Mouse (Mus musculus) limb, embryonic 11.5 days (tissue): Measurements from ENCODE around the gene Hoxb8. TPM values are rescaled to one million over a fixed set of nuclear protein-coding genes. Genes with fewer than 3 reads are reported as not detected.

Experiments used
- ATAC-seq: fragments of 200-750 bp; cut with Nextera tagmentation; 2 replicates; pipeline ENCODE4 v1.8.0; 2017; ENCODE audit warnings: low read depth; ENCODE audit not compliant: insufficient number of reproducible peaks, low FRiP score, low TSS enrichment
- DNase-seq: peaks from one replicate; pipeline ENCODE4 v3.0.0-alpha.2; 2015; ENCODE audit warnings: low spot score
- H3K27ac ChIP-seq: fragments of 300-500 bp; sonication (generic); replicated peaks from 2 replicates; pipeline ENCODE4 v1.5.1; 2014; ENCODE audit warnings: low read depth, mild to moderate bottlenecking, low read length
- H3K27me3 ChIP-seq: fragments of 300-500 bp; sonication (generic); 2 replicates; pipeline ENCODE4 v1.6.1; 2014; ENCODE audit warnings: mild to moderate bottlenecking, low read length, mixed read lengths; ENCODE audit not compliant: control insufficient read depth, insufficient read depth
- H3K36me3 ChIP-seq: fragments of 300-500 bp; sonication (generic); 2 replicates; pipeline ENCODE4 v1.6.1; 2014; ENCODE audit warnings: mild to moderate bottlenecking, low read length, moderate library complexity, mixed read lengths; ENCODE audit not compliant: control insufficient read depth, insufficient read depth
- H3K4me1 ChIP-seq: fragments of 300-500 bp; sonication (generic); 2 replicates; pipeline ENCODE4 v1.6.1; 2014; ENCODE audit warnings: low read length, mixed read lengths; ENCODE audit not compliant: control insufficient read depth, insufficient read depth
- H3K4me2 ChIP-seq: fragments of 300-500 bp; sonication (generic); 2 replicates; pipeline ENCODE4 v1.6.1; 2014; ENCODE audit warnings: low read depth, mild to moderate bottlenecking, moderate library complexity; ENCODE audit not compliant: severe bottlenecking
- H3K4me3 ChIP-seq: fragments of 300-500 bp; sonication (generic); 2 replicates; pipeline ENCODE4 v1.5.1; 2014; ENCODE audit warnings: low read depth, low read length
- H3K9ac ChIP-seq: fragments of 300-500 bp; sonication (generic); 2 replicates; pipeline ENCODE4 v1.6.1; 2014; ENCODE audit warnings: mild to moderate bottlenecking, low read length
- H3K9me3 ChIP-seq: fragments of 300-500 bp; sonication (generic); 2 replicates; pipeline ENCODE4 v1.6.1; 2016; ENCODE audit warnings: low read length; ENCODE audit not compliant: control insufficient read depth
- WGBS: fragments of 180-500 bp; shearing (Covaris S2); extraction: QIAGEN DNeasy Blood & Tissue Kit; methylation state at CpG from one replicate; pipeline ENCODE4 v1.1.7; 2014; 5-methylcytosine and 5-hydroxymethylcytosine counted together
- polyA plus RNA-seq: library from polyadenylated mRNA; unstranded; fragments of >200 nt; fragmentation: Nextera tagmentation; extraction: Ambion mirVana; gene quantifications from 2 replicates; pipeline ENCODE4 v1.2.1, GENCODE M21; 2014

Hoxb8 gene
- polyA plus RNA-seq, 1 experiment from 2014 or later = 0.89 TPM

DNA sequence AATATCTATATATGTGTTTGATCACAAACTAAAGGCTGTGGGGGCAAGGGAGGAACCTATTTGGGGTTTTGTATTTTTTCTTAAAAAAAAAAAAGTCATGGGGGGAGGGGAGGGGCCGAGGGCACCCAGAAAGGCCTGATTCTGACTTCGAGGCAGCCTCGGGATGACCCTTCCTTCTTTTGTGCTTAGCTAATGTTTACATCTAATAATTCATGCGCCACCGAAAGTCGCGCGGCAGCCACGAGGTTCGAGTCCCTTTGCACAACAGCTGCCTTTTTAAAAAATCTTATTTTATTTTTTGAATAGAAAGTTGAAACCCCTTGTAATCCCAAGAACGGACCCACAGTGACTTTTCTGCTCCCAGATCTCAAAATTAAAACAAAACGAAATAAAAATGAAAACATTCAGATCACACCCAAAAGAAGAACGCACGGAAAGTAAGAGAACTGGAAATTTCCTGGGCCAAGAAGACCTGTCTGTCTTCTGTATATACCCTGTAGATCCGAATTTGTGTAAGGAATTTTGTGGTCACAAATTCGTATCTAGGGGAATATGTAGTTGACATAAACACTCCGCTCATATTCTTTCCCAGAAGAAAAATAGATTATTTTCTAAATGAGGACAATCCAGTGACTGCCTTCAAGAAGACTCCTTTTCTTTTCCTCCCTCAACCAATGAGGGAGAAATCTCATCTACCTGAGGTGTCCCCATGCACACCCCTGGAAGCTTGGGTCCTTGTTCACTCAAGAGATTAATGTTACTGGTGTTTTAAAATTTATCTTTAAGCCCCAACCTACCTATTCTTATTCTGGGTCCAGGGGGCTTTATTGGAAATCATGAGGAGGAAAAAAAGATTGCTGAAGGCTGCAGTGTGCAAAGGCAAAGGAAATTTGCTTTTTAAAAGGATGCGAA lies 35.2 kb downstream of the Hoxb8 start:
- WGBS = 4% methylated on average over 18 of the region's 18 CpGs
- Histone ChIP-seq H3K27ac (no peak overlapping the region), H3K4me1 (peaks cover 25% of the 10 kb centered on the region), H3K4me2 (no peak overlapping the region), H3K27me3 (peaks cover 83% of the 10 kb centered on the region), H3K36me3 (no peaks in the 10 kb centered on the region), H3K4me3 (no peak overlapping the region), H3K9ac (no peak overlapping the region), H3K9me3 (no peaks in the 10 kb centered on the region)
- DNase-seq = no peak
- no peak for ATAC-seq

DNA sequence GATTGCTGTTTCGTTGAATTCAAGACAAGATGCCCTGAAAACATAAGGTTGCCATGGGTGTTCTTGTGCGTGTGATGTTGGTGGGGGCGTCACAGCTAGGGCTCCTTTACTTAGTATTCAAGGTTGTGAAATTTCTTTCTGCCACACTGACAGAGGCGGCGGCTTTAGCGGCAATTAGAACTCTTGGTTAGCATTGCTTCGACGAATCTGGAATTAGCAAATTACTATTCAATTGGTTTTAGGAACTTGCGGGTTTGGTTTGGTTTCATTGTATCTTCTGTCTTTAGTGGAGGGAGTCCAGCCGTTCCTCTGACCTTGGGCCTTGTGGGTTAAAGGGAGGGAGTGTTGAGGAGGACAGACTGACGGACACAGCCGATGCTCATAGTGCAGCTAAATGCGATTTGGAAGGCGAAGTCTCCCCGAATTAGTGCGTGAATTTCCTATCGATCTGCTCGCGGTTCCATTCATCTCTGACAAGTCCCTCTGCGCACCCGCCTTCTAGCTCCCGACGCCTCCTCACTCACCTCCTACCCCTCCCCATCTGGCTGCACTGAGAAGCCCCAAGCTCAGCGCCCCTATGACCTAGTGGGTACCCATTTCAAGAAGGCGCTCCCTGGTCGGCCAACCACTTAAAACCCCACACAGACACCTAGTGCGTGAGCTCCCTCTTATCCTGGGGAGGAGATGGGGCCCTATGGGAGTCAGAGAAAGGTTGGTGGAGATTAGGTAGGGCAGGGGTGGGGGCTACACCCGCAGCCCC lies 36.1 kb downstream of the Hoxb8 start, which contains the start of gene Hoxb4:
Gene Hoxb4 (plus strand): TSS at position 660 of the 760 bp plus-strand sequence.
- peak within 1 kb of the TSS; percentile 50 for H3K9ac ChIP-seq
- 1% methylated on average over 28 of the region's 28 CpGs for WGBS
- peak within 1 kb of the TSS; percentile 38 for H3K4me3 ChIP-seq
- peaks cover 20% of the 10 kb centered on the region for H3K4me1 ChIP-seq
- no peaks in the 10 kb centered on the region for H3K9me3 ChIP-seq
- H3K27ac ChIP-seq = peak within 1 kb of the TSS; percentile 89
- H3K36me3 ChIP-seq = no peaks in the 10 kb centered on the region
- peaks cover 82% of the 10 kb centered on the region for H3K27me3 ChIP-seq
- DNase-seq = no peak
- H3K4me2 ChIP-seq = peak within 1 kb of the TSS; percentile 89
- 0 out of 2 replicates have a peak, but pooled peaks have one; percentile 17 for ATAC-seq

DNA sequence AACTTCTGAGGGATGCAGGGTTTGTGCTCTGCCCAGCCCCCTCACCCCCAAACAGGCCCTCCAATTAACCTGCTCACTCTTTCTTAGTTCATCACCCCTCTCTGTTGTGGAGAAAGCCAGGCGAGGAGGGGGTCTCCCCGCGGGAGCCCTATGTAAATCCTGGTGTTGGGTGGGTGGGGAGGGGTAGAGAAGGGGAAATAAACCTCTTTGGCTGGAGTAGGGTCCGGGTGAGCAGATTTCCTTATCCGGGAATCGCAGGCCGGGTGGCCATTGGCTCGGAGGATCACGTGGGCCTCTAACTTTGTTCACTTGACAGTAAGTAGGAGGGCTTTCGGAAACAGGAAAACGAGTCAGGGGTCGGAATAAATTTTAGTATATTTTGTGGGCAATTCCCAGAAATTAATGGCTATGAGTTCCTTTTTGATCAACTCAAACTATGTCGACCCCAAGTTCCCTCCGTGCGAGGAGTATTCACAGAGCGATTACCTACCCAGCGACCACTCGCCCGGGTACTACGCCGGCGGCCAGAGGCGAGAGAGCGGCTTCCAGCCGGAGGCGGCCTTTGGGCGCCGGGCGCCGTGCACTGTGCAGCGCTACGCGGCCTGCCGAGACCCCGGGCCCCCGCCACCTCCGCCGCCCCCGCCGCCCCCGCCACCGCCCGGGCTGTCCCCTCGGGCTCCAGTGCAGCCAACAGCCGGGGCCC lies 36.8 kb downstream of the Hoxb8 start:
- peak overlapping the region; percentile 89 for H3K4me2 ChIP-seq
- H3K9ac ChIP-seq = peak overlapping the region; percentile 50
- peaks cover 20% of the 10 kb centered on the region for H3K4me1 ChIP-seq
- WGBS = under 1% methylated on average over 41 of the region's 45 CpGs
- H3K27ac ChIP-seq = peak overlapping the region; percentile 89
- H3K4me3 ChIP-seq = peak overlapping the region; percentile 38
- peak; percentile 81 for DNase-seq
- H3K27me3 ChIP-seq = peaks cover 80% of the 10 kb centered on the region
- ATAC-seq = peak; percentile 69
- H3K36me3 ChIP-seq = no peaks in the 10 kb centered on the region
- no peaks in the 10 kb centered on the region for H3K9me3 ChIP-seq

DNA sequence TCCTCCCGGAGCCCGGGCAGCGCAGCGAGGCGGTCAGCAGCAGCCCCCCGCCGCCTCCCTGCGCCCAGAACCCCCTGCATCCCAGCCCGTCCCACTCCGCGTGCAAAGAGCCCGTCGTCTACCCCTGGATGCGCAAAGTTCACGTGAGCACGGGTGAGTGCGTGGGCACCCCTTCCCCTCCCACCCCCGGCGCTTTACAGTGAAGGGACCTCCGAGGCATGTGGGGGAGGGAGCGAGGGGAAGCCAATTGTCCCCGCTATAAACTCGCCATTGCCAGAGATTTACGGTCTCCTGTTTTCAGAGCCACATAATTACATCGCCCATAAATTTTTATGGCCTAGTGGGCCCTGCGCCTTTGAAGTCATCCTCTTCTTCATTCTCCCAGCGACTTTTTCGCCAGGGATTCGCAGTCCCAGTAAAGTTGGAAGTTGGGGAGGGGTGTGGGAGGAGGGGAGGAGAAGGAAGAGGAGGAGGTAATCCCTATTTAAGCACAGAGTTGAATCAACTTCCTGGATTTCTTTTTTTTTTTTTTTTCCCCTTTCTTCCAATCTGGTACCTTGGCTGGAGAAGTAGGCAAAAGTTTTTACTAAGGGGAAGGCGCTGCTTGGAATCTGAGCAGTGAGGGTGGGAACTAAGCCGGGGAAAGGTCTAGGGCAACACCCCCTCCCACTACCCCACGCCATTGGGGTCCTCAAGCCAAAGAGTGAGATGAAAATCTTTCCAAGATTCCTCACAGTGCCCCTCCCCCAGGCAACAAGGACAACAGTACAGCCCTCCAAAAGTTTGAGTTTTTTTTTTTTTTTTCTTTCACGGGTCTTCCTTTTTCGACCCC lies 37.6 kb downstream of the Hoxb8 start:
- Histone ChIP-seq H3K36me3 (no peaks in the 10 kb centered on the region), H3K9me3 (no peaks in the 10 kb centered on the region), H3K9ac (peak overlapping the region; percentile 50; the same call in 1 of the 2 replicates), H3K4me2 (peak overlapping the region; percentile 89), H3K27ac (peak overlapping the region; percentile 89), H3K27me3 (peaks cover 80% of the 10 kb centered on the region), H3K4me3 (peak overlapping the region; percentile 38), H3K4me1 (peaks cover 22% of the 10 kb centered on the region)
- DNase-seq = peak; percentile 82
- WGBS = 0% methylated on average over 32 of the region's 34 CpGs
- ATAC-seq = peak; percentile 28

DNA sequence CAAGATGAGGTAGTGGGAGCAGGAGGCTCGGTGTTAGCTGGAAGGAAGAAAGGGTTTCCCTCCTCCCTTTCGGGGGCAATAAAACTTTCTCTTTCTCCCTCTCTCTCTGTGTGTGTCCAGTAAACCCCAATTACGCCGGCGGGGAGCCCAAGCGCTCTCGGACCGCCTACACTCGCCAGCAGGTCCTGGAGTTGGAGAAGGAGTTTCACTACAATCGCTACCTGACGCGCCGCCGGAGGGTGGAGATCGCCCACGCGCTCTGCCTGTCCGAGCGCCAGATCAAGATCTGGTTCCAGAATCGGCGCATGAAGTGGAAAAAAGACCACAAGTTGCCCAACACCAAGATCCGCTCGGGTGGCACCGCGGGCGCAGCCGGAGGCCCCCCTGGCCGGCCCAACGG lies 38.2 kb downstream of the Hoxb8 start:
- Histone ChIP-seq H3K9ac (peak overlapping the region; percentile 52), H3K36me3 (no peaks in the 10 kb centered on the region), H3K27me3 (peaks cover 80% of the 10 kb centered on the region), H3K9me3 (no peaks in the 10 kb centered on the region), H3K4me1 (peaks cover 19% of the 10 kb centered on the region), H3K27ac (peak overlapping the region; percentile 47; the same call in 1 of the 2 replicates), H3K4me3 (peak overlapping the region; percentile 38), H3K4me2 (peak overlapping the region; percentile 89)
- ATAC-seq (no peak), DNase-seq (peak; percentile 71)
- under 1% methylated on average over 29 of the region's 29 CpGs for WGBS

DNA sequence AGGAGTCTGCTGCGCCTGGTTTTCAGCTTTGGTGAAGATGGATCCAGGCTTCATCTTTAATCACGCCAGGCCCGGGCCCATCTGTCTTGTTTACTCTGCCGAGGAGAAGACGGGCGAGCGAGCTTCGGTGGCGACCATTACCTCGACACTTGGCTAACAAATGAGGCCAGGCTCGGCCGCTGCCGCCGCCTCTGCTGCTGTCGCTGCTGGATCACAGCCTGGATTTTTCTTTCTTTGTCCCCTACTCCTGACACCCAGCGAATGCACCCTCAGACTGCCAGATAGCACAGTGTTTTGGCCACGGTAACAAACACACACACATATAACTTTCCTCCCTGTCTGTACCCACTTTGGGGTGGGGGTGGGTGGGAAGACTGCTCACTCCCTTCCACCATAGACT lies 39.0 kb downstream of the Hoxb8 start:
- ATAC-seq = no peak
- no peaks in the 10 kb centered on the region for H3K36me3 ChIP-seq
- peak overlapping the region; percentile 89 for H3K4me2 ChIP-seq
- H3K27me3 ChIP-seq = peaks cover 79% of the 10 kb centered on the region
- H3K4me1 ChIP-seq = peaks cover 16% of the 10 kb centered on the region
- no peak overlapping the region for H3K4me3 ChIP-seq
- DNase-seq = peak; percentile 60
- no peaks in the 10 kb centered on the region for H3K9me3 ChIP-seq
- H3K9ac ChIP-seq = 0 out of 2 replicates have a peak overlapping the region, but pooled peaks have one; percentile 18
- no peak overlapping the region for H3K27ac ChIP-seq
- WGBS = under 1% methylated on average over 17 of the region's 17 CpGs

DNA sequence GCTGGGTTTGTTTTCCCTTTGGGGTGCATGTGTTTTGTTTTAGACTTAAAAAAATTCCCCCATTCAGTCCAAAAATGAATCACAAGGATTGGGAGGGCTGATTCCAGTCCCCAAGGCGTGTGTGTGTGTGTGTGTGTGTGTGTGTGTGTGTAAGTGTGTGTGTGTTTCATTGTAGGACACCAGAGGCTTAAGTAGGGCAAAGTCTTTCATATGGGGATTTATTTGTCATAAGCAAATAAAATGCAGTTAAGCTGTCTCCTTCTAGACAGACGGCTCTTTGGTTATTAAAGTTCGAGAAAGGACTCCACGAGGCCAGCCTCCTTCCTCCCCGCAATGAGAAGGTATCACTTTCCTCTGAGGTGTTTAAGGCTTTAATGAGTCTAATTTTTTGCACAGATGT lies 40.1 kb downstream of the Hoxb8 start:
- Histone ChIP-seq H3K9me3 (no peaks in the 10 kb centered on the region), H3K4me2 (no peak overlapping the region), H3K4me1 (peaks cover 20% of the 10 kb centered on the region), H3K36me3 (no peaks in the 10 kb centered on the region), H3K4me3 (no peak overlapping the region), H3K27ac (no peak overlapping the region), H3K9ac (no peak overlapping the region), H3K27me3 (peaks cover 81% of the 10 kb centered on the region)
- DNase-seq (no peak), ATAC-seq (no peak)
- WGBS = 7% methylated on average over 5 of the region's 5 CpGs
